Mouse (Mus musculus) NIH3T3 (cell line): ENCODE measurements around the gene Sgsm2.

ENCODE experiments used
- DNase-seq: peaks from one replicate; pipeline ENCODE4 v3.0.0-alpha.2; 2012; ENCODE audit warnings: low read depth

Sgsm2 gene

GRCm38 (mm10) chr11:74881979-74882378 is 14.9 kb downstream of the Sgsm2 start:
- peak; percentile 29 for DNase-seq

GRCm38 (mm10) chr11:74880999-74881398 is 15.9 kb downstream of the Sgsm2 start:
- peak; percentile 55 for DNase-seq

- DNase-seq, result peak; percentile 72
Observed at GRCm38 (mm10) chr11:74876801-74877200, 20.1 kb downstream of the Sgsm2 start.

- no peak for DNase-seq
Observed at GRCm38 (mm10) chr11:74874630-74875029, 22.2 kb downstream of the Sgsm2 start.

- peak; percentile 65 for DNase-seq
Observed at GRCm38 (mm10) chr11:74870991-74871622, 25.8 kb downstream of the Sgsm2 start.

DNA sequence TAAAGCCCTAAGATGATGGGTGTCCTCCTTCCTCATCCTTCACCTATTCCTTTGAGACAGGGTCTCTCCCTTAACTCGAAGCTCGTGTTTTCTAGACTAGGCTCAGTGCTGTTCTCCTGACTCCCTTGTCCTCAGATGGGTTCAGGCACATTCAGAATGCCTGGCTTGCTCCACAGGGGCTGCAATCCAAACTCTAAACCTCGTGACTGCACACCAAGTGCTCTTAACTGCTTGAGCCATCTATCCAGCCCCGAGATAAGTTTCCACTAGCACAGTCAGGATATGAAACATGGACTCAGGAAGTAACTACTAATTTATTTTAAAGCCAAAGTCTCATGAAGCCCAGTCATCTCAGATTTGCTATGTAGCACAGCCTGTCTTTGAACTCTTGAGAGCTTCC is 26.3 kb downstream of the Sgsm2 start:
- peak; percentile 17 for DNase-seq

- DNase-seq, result no peak
Observed at GRCm38 (mm10) chr11:74869603-74870002, 27.3 kb downstream of the Sgsm2 start.

GRCm38 (mm10) chr11:74868046-74868760 is 28.7 kb downstream of the Sgsm2 start:
- no peak for DNase-seq

- no peak for DNase-seq
Observed at GRCm38 (mm10) chr11:74867181-74867580, 29.7 kb downstream of the Sgsm2 start.

- peak; percentile 67 for DNase-seq
Observed at GRCm38 (mm10) chr11:74866640-74867039, 30.2 kb downstream of the Sgsm2 start.

GRCm38 (mm10) chr11:74865252-74865651 is 31.6 kb downstream of the Sgsm2 start:
- DNase-seq, result no peak

- DNase-seq, result no peak
Observed at GRCm38 (mm10) chr11:74864421-74864820, 32.4 kb downstream of the Sgsm2 start.

DNA sequence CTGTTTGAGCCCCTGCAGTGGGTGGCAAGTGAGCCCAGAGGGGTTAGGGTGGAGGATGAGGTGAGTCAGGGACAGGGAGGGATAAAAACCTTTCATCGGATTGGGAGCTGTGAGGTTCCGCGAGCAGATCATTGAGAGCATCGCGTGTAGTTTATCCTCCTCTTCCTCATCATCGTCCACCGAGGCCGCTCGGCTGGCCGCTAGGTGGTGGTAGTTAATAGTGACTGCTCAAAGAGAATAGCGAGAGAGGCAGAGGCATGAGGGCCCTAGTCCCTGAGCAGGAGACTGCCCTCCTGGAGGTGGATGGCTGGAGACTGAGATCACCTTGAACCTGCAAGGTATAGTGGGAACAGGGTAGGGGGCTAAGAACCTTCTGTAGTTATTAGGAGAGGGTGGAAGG is 33.4 kb downstream of the Sgsm2 start:
- no peak for DNase-seq

DNA sequence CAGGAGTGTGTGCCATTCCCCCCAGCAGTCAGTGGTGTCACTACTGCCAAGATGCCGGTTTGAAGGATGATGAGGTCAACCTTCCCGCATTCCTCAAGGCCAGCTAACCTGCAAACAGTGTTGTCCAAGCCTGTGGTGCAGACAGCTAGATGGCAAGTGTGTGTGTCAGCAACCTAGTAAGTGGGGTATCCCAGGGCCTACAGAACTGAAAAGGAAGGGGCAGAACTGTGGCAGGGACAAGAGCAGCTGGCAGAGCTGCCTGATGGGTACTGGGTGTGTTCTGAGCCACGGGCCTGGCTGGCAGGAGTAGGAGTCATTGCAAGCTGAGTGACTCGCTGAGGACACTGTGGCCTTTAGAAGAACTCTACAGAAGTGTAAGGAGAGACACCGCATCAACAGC is 34.7 kb downstream of the Sgsm2 start:
- no peak for DNase-seq

- DNase-seq, result no peak
Observed at GRCm38 (mm10) chr11:74857756-74858155, 39.1 kb downstream of the Sgsm2 start.

DNA sequence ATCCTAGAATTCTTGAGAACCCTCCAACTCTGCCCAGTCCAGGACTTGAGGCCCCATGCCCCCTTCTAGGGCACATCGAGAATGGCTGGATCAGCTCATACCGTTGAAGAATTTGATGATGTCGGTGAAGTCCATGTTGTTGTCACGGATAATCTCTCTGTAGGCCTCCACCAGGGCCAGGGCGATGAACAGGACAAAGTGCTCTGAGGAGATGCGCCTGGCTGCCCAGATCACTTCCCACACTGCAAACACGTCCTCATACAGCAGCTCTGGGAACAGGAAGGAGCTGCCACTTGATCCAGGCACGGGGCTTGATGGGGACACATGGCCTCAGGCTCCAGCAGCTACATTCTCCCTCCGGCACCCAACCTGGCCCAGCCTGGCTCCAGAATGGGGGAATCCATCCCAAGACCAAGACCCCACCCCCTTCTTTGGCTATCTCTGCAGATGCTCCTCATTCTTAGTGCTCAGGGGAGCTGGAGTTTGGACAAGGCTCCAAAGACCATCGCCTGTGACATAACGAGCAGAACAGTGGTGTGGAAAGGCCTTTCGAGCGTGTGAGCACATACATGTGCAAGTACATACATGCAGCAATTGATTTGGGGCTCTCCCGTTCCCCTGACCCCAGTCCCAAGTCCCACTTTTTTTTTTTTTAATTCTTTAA is 45.7 kb downstream of the Sgsm2 start:
- DNase-seq, result no peak

GRCm38 (mm10) chr11:74847919-74848521 is 48.8 kb downstream of the Sgsm2 start:
- peak; percentile 86 for DNase-seq

- peak; percentile 58 for DNase-seq
Observed at GRCm38 (mm10) chr11:74845784-74846183, 51.1 kb downstream of the Sgsm2 start.

- DNase-seq, result no peak
Observed at GRCm38 (mm10) chr11:74843761-74844160, 53.1 kb downstream of the Sgsm2 start.

DNA sequence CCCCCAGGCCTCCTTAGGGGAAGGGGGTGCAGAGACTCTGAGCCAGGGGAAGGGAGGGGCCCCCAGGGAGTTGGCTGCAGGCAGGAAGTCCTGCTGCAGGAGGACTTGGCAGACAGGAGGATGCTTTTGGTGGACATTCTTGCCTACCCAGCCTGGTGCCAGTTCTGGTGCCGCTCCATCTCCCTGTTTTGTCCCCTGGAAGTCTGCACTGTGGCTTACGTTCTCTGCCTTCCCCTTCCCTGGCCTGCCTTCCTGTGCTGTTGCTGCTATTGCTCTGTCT is 53.5 kb downstream of the Sgsm2 start:
- no peak for DNase-seq

DNA sequence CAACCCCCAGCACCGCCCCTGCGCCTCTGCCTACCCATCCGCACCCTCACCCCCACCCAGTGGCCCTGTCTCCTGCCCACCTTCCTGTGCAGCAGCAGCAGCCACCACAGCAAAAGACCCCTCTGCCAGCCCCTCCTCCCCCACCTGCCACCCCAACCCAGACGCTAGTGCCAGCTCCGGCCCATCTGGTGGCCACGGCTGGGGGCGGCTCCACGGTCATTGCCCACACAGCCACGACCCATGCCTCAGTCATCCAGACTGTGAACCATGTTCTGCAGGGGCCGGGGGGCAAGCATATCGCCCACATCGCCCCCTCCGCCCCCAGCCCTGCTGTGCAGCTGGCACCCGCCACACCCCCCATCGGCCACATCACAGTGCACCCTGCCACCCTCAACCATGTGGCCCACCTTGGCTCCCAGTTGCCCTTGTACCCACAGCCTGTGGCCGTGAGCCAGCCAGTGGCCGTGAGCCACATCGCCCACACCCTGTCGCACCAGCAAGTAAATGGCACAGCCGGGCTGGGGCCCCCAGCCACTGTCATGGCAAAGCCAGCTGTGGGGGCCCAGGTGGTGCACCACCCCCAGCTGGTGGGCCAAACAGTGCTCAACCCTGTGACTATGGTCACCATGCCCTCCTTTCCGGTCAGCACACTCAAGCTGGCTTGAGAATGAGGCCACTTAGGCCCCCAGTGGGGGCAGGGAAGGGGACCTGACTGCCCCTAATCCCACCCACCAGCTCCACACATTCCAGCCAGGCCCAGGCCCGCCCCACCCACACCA is 54.0 kb downstream of the Sgsm2 start:
- no peak for DNase-seq

DNA sequence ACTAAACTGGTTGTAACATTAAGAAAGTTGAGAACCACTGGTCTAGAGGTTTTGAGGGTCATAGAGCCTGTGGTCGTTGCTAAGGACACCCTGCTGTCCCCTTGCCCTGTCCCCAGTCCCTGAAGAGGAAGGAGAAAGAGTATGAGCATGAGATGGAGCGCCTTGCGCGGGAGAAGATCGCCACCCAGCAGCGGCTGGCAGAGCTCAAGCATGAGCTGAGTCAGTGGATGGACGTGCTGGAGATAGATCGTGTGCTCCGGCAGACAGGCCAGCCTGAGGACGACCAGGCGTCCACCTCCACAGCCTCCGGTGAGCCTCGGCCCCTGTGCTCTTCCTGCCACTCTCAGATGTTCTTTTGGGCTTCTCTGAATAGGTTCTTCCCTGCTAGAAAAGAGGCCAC is 54.8 kb downstream of the Sgsm2 start:
- DNase-seq, result no peak
